Mouse (Mus musculus) E14TG2a.4 (cell line): ENCODE data around the gene Olfr323.

ENCODE experiments used
- CTCF ChIP-seq: conservative IDR thresholded peaks from 2 replicates; pipeline ENCODE4 v1.5.1; 2014; ENCODE audit warnings: low read length
- NANOG ChIP-seq: IDR thresholded peaks from 2 replicates; pipeline ENCODE4 v1.6.1; 2014; ENCODE audit warnings: borderline replicate concordance, low read length, mixed read lengths

GRCm38 (mm10) chr11:58577430-58577829 lies 52.9 kb downstream of the Olfr323 start, which contains the start of gene Olfr325:
- TF ChIP-seq CTCF (no peak), NANOG (no peak)
